Comparison of ENCODE assay signal across 8 mouse cellular contexts in the genomic region with DNA sequence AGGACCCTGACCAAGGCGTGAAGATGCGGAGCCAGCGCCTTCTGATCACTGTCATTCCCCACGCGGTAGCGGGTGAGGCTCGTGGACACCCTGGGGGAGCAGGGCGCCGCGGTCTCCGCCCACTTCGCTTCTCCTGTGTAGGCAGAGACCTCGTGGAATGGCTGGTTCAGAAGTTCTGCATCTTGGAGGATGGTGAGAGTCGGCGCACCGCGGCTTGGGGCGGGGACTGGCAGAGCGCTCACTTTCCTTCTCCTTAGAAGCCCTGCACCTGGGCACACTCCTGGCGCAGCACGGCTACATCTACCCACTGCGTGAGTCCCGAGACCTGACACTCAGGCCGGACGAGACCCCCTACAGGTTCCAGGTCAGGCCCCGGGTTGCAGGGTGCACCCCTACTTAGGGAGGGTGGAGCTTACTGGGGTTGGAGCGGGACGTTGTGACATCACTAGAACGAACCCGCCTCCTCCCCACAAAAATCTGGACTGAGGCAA. TPM values are rescaled to one million over a fixed set of nuclear protein-coding genes. Genes with fewer than 3 reads are reported as not detected.
DNase-seq lines count a peak whose midpoint lies in the region; ATAC-seq lines count a peak whose summit lies in the region.

No protein-coding gene starts in this region.

- H3K9ac ChIP-seq in forebrain, embryonic 14.5 days (ENCODE audit: low read length) = peak overlapping the region; percentile 29; the same call in 1 of the 2 replicates
- H3K9ac ChIP-seq in intestine, embryonic 15.5 days = peak overlapping the region; percentile 44

- peaks cover 6% of the 10 kb centered on the region; the same call in 1 of the 2 replicates for H3K4me1 ChIP-seq in forebrain, embryonic 14.5 days (ENCODE audit: control insufficient read depth, insufficient read depth, low read length)
- peaks cover 21% of the 10 kb centered on the region for H3K4me1 ChIP-seq in intestine, embryonic 15.5 days (replicated peaks)

- DNase-seq in cerebellum, adult 11 months = peak; percentile 24
- DNase-seq in cerebellum, postnatal 4 days (ENCODE audit: low spot score in 2 of 2) = no peak
- peak; percentile 63 for DNase-seq in adrenal gland, postnatal 10 days
- DNase-seq in forebrain, embryonic 14.5 days (ENCODE audit: low spot score) = peak; percentile 33
- DNase-seq in left cerebral cortex, postnatal 14 days (ENCODE audit: low spot score in 2 of 2) = peak; percentile 63 to 81
- DNase-seq in telencephalon, adult 2 months (ENCODE audit: low read depth, low spot score) = peak; percentile 62

- H3K4me2 ChIP-seq in forebrain, embryonic 14.5 days (ENCODE audit: low read length) = peak overlapping the region; percentile 78
- H3K4me2 ChIP-seq in intestine, embryonic 15.5 days (replicated peaks) = peak overlapping the region; percentile 98

- H3K27me3 ChIP-seq in forebrain, embryonic 14.5 days (replicated peaks; ENCODE audit: control insufficient read depth, insufficient read depth, low read length) = peaks cover 49% of the 10 kb centered on the region
- H3K27me3 ChIP-seq in intestine, embryonic 15.5 days (replicated peaks) = peaks cover 45% of the 10 kb centered on the region

- H3K27ac ChIP-seq in forebrain, embryonic 14.5 days (ENCODE audit: low read depth, low read length) = no peak overlapping the region
- H3K27ac ChIP-seq in intestine, embryonic 15.5 days = no peak overlapping the region

- intact Hi-C loops in left cerebral cortex, postnatal 14 days (cut with DNase I) = no loop called here

- no peaks in the 10 kb centered on the region for H3K9me3 ChIP-seq in forebrain, embryonic 14.5 days (replicated peaks; ENCODE audit: control insufficient read depth, low read length)
- no peaks in the 10 kb centered on the region for H3K9me3 ChIP-seq in intestine, embryonic 15.5 days

- no peaks in the 10 kb centered on the region for H3K36me3 ChIP-seq in forebrain, embryonic 14.5 days (ENCODE audit: control insufficient read depth, insufficient read depth, low read length)
- H3K36me3 ChIP-seq in intestine, embryonic 15.5 days = no peaks in the 10 kb centered on the region

- 2% methylated on average over 30 of the region's 30 CpGs for WGBS in forebrain, embryonic 14.5 days
- under 1% methylated on average over 30 of the region's 30 CpGs for WGBS in intestine, embryonic 15.5 days

- peak overlapping the region; percentile 36 for H3K4me3 ChIP-seq in forebrain, embryonic 14.5 days (ENCODE audit: low read depth, low read length)
- H3K4me3 ChIP-seq in intestine, embryonic 15.5 days (replicated peaks) = peak overlapping the region; percentile 56

- no peak for ATAC-seq in forebrain, embryonic 14.5 days
- ATAC-seq in intestine, embryonic 15.5 days = peak; percentile 21
- peak; percentile 19; the same call in 1 of the 2 replicates for ATAC-seq in megakaryocyte progenitor cell, adult 5-6 weeks (replicated peaks; ENCODE audit: poor library complexity)

RNA-seq across cellular contexts. Expression of gene Rgs11, which starts 0.6 kb away (rescaled TPM):
- 10 to 100 TPM in 1 of 2 experiments, 1 to 10 TPM in 1; 8.7 to 21.2 TPM for total RNA-seq in adrenal gland, postnatal 10 days (2021)
- polyA plus RNA-seq in forebrain, embryonic 14.5 days (2014; fragmentation: Nextera tagmentation; extraction: Ambion mirVana) = 1.7 and 3.2 TPM in 2 replicates
- polyA plus RNA-seq in intestine, embryonic 15.5 days (2015; fragmentation: Nextera tagmentation; extraction: Ambion mirVana) = 11.8 and 19.3 TPM in 2 replicates
- 10 to 100 TPM; 56.1 to 56.2 TPM for total RNA-seq in left cerebral cortex, postnatal 14 days (2021)
- total RNA-seq in megakaryocyte progenitor cell, adult 5-6 weeks (2015) = 0.42 TPM in 1 of 2 replicates, not detected in the other
- 0.33 TPM in 1 of 2 replicates, not detected in the other for total RNA-seq in megakaryocyte progenitor cell, adult 5-6 weeks (2017)

RNA-seq across cellular contexts. Expression of gene Arhgdig, which starts 4.2 kb away (rescaled TPM):
- 10 to 100 TPM in 1 of 2 experiments, 1 to 10 TPM in 1; 8.6 to 15.8 TPM for total RNA-seq in adrenal gland, postnatal 10 days (2021)
- 33.8 and 44.4 TPM in 2 replicates for polyA plus RNA-seq in forebrain, embryonic 14.5 days (2014; fragmentation: Nextera tagmentation; extraction: Ambion mirVana)
- 53.4 and 94.1 TPM in 2 replicates for polyA plus RNA-seq in intestine, embryonic 15.5 days (2015; fragmentation: Nextera tagmentation; extraction: Ambion mirVana)
- 100 to 1,000 TPM; 170 TPM for total RNA-seq in left cerebral cortex, postnatal 14 days (2021)
- 0.44 and 0.74 TPM in 2 replicates for total RNA-seq in megakaryocyte progenitor cell, adult 5-6 weeks (2015)
- 0.96 TPM in 1 of 2 replicates, not detected in the other for total RNA-seq in megakaryocyte progenitor cell, adult 5-6 weeks (2017)

RNA-seq across cellular contexts. Expression of gene Pdia2, which starts 4.5 kb away (rescaled TPM):
- total RNA-seq in adrenal gland, postnatal 10 days (2021) = 1 to 10 TPM; 1.4 to 2.2 TPM
- not detected in 2 replicates for polyA plus RNA-seq in forebrain, embryonic 14.5 days (2014; fragmentation: Nextera tagmentation; extraction: Ambion mirVana)
- polyA plus RNA-seq in intestine, embryonic 15.5 days (2015; fragmentation: Nextera tagmentation; extraction: Ambion mirVana) = 36.4 and 126 TPM in 2 replicates
- under 1 TPM; 0.33 to 0.53 TPM for total RNA-seq in left cerebral cortex, postnatal 14 days (2021)
- 0.42 and 2.4 TPM in 2 replicates for total RNA-seq in megakaryocyte progenitor cell, adult 5-6 weeks (2015)
- 3.6 and 3.9 TPM in 2 replicates for total RNA-seq in megakaryocyte progenitor cell, adult 5-6 weeks (2017)

RNA-seq across cellular contexts. Expression of gene Fam234a, which starts 40.7 kb away (rescaled TPM):
- total RNA-seq in adrenal gland, postnatal 10 days (2021) = 100 to 1,000 TPM in 1 of 2 experiments, 10 to 100 TPM in 1; 91.9 to 103 TPM
- 15.8 and 21.4 TPM in 2 replicates for polyA plus RNA-seq in forebrain, embryonic 14.5 days (2014; fragmentation: Nextera tagmentation; extraction: Ambion mirVana)
- polyA plus RNA-seq in intestine, embryonic 15.5 days (2015; fragmentation: Nextera tagmentation; extraction: Ambion mirVana) = 89.5 and 101 TPM in 2 replicates
- 10 to 100 TPM; 15.7 to 18.4 TPM for total RNA-seq in left cerebral cortex, postnatal 14 days (2021)
- 5.1 and 5.5 TPM in 2 replicates for total RNA-seq in megakaryocyte progenitor cell, adult 5-6 weeks (2015)
- 4.6 and 6.4 TPM in 2 replicates for total RNA-seq in megakaryocyte progenitor cell, adult 5-6 weeks (2017)

RNA-seq across cellular contexts. Expression of gene Luc7l, which starts 49.3 kb away (rescaled TPM):
- total RNA-seq in adrenal gland, postnatal 10 days (2021) = 10 to 100 TPM; 44.7 to 62.8 TPM
- 81.4 and 101 TPM in 2 replicates for polyA plus RNA-seq in forebrain, embryonic 14.5 days (2014; fragmentation: Nextera tagmentation; extraction: Ambion mirVana)
- 82.9 and 93.8 TPM in 2 replicates for polyA plus RNA-seq in intestine, embryonic 15.5 days (2015; fragmentation: Nextera tagmentation; extraction: Ambion mirVana)
- 10 to 100 TPM; 80.2 to 81.5 TPM for total RNA-seq in left cerebral cortex, postnatal 14 days (2021)
- 68.1 and 69.9 TPM in 2 replicates for total RNA-seq in megakaryocyte progenitor cell, adult 5-6 weeks (2015)
- total RNA-seq in megakaryocyte progenitor cell, adult 5-6 weeks (2017) = 100 and 126 TPM in 2 replicates

Comparison
In these comparisons a context has a peak if more than half of its experiments do, and no peak if none do; other contexts are left out.
1. DNase-seq: peak in cerebellum, adult 11 months (single experiment), adrenal gland, postnatal 10 days (single experiment), forebrain, embryonic 14.5 days (single experiment), left cerebral cortex, postnatal 14 days (2 of 2) and telencephalon, adult 2 months (single experiment); none in cerebellum, postnatal 4 days (0 of 2).
2. RNA of gene Rgs11, which starts 0.6 kb away (total RNA-seq): 56.1 to 56.2 TPM in left cerebral cortex, postnatal 14 days and 8.7 to 21.2 TPM in adrenal gland, postnatal 10 days; 0.33 to 0.42 TPM in megakaryocyte progenitor cell, adult 5-6 weeks; every median in the first group is over 4 times any median in the second.
3. RNA of gene Arhgdig, which starts 4.2 kb away (total RNA-seq): 170 TPM in left cerebral cortex, postnatal 14 days; 8.6 to 15.8 TPM in adrenal gland, postnatal 10 days and 0.44 to 0.96 TPM in megakaryocyte progenitor cell, adult 5-6 weeks; every median in the first group is over 10 times any median in the second.